Mouse (Mus musculus): Measurements from ENCODE around the gene Cyp3a11. TPM values are rescaled to one million over a fixed set of nuclear protein-coding genes. Genes with fewer than 3 reads are reported as not detected.
"Not testable (repeated sequence)": the region's sequence is repeated elsewhere in the genome, so short reads cannot be mapped to it uniquely, and the experiment has no call there.

Gene Cyp3a11
- polyA plus RNA-seq (2015; fragmentation: Nextera tagmentation; extraction: Ambion mirVana) = not detected in 2 replicates

- ATAC-seq (ENCODE audit: insufficient number of reproducible peaks, low FRiP score, low TSS enrichment, low read depth) = no peak
- 73% methylated on average over 3 of the region's 3 CpGs for WGBS
- no peaks in the 10 kb centered on the region for H3K27me3 ChIP-seq
- H3K9ac ChIP-seq = no peak within 1 kb of the TSS
- no peak within 1 kb of the TSS for H3K4me2 ChIP-seq (replicated peaks)
- no peak within 1 kb of the TSS for H3K4me3 ChIP-seq (replicated peaks)
- H3K36me3 ChIP-seq = no peaks in the 10 kb centered on the region
- H3K9me3 ChIP-seq (replicated peaks) = peaks cover 4% of the 10 kb centered on the region; the same call in 1 of the 2 replicates
- H3K27ac ChIP-seq (replicated peaks) = no peak within 1 kb of the TSS
- no peaks in the 10 kb centered on the region for H3K4me1 ChIP-seq
Observed at GRCm38 (mm10) chr5:145879688-145880087, at the start of gene Cyp3a11. Gene Cyp3a11 (minus strand): TSS chr5:145879964.

GRCm38 (mm10) chr5:145912912-145913311 is 33.1 kb upstream of the Cyp3a11 start:
- no peak overlapping the region for H3K4me2 ChIP-seq (replicated peaks)
- H3K4me1 ChIP-seq = no peaks in the 10 kb centered on the region
- H3K9ac ChIP-seq = no peak overlapping the region
- 0 out of 2 replicates have a peak, but pooled peaks cover 13% of the 10 kb centered on the region for H3K9me3 ChIP-seq (replicated peaks)
- ATAC-seq (ENCODE audit: insufficient number of reproducible peaks, low FRiP score, low TSS enrichment, low read depth) = no peak
- no peak overlapping the region for H3K27ac ChIP-seq (replicated peaks)
- no peaks in the 10 kb centered on the region for H3K36me3 ChIP-seq
- no peaks in the 10 kb centered on the region for H3K27me3 ChIP-seq
- no peak overlapping the region for H3K4me3 ChIP-seq (replicated peaks)

- H3K4me1 ChIP-seq = no peaks in the 10 kb centered on the region
- no peaks in the 10 kb centered on the region for H3K27me3 ChIP-seq
- ATAC-seq (ENCODE audit: insufficient number of reproducible peaks, low FRiP score, low TSS enrichment, low read depth) = no peak
- no peak overlapping the region for H3K9ac ChIP-seq
- 0 out of 2 replicates have a peak, but pooled peaks cover 15% of the 10 kb centered on the region for H3K9me3 ChIP-seq (replicated peaks)
- no peak overlapping the region for H3K4me2 ChIP-seq (replicated peaks)
- no peak overlapping the region for H3K27ac ChIP-seq (replicated peaks)
- no peaks in the 10 kb centered on the region for H3K36me3 ChIP-seq
- no peak overlapping the region for H3K4me3 ChIP-seq (replicated peaks)
Observed at GRCm38 (mm10) chr5:145911781-145912180, 32.0 kb upstream of the Cyp3a11 start.

- H3K4me3 ChIP-seq (replicated peaks); H3K9ac ChIP-seq; H3K4me1 ChIP-seq; H3K36me3 ChIP-seq; ATAC-seq (ENCODE audit: insufficient number of reproducible peaks, low FRiP score, low TSS enrichment, low read depth); H3K27ac ChIP-seq (replicated peaks); H3K27me3 ChIP-seq; H3K4me2 ChIP-seq (replicated peaks): not testable (repeated sequence)
- 0 out of 2 replicates have a peak, but pooled peaks cover 19% of the 10 kb centered on the region for H3K9me3 ChIP-seq (replicated peaks)
- WGBS = 78% methylated on average over 2 of the region's 2 CpGs
Observed at GRCm38 (mm10) chr5:145906937-145907336, 27.2 kb upstream of the Cyp3a11 start.

- H3K4me3 ChIP-seq (replicated peaks) = no peak overlapping the region
- 0 out of 2 replicates have a peak, but pooled peaks cover 19% of the 10 kb centered on the region for H3K9me3 ChIP-seq (replicated peaks)
- ATAC-seq (ENCODE audit: insufficient number of reproducible peaks, low FRiP score, low TSS enrichment, low read depth) = no peak
- H3K4me1 ChIP-seq = no peaks in the 10 kb centered on the region
- no peak overlapping the region for H3K27ac ChIP-seq (replicated peaks)
- 88% methylated on average over 1 of the region's 1 CpGs for WGBS
- H3K36me3 ChIP-seq = no peaks in the 10 kb centered on the region
- H3K4me2 ChIP-seq (replicated peaks) = no peak overlapping the region
- no peaks in the 10 kb centered on the region for H3K27me3 ChIP-seq
- H3K9ac ChIP-seq = no peak overlapping the region
Observed at GRCm38 (mm10) chr5:145904535-145904934, 24.8 kb upstream of the Cyp3a11 start.

- no peak overlapping the region for H3K4me3 ChIP-seq (replicated peaks)
- no peak overlapping the region for H3K9ac ChIP-seq
- H3K27ac ChIP-seq (replicated peaks) = no peak overlapping the region
- ATAC-seq (ENCODE audit: insufficient number of reproducible peaks, low FRiP score, low TSS enrichment, low read depth) = no peak
- no peaks in the 10 kb centered on the region for H3K36me3 ChIP-seq
- H3K4me2 ChIP-seq (replicated peaks) = no peak overlapping the region
- H3K4me1 ChIP-seq = no peaks in the 10 kb centered on the region
- 0 out of 2 replicates have a peak, but pooled peaks cover 16% of the 10 kb centered on the region for H3K9me3 ChIP-seq (replicated peaks)
- no peaks in the 10 kb centered on the region for H3K27me3 ChIP-seq
- WGBS = 84% methylated on average over 1 of the region's 1 CpGs
Observed at GRCm38 (mm10) chr5:145903349-145903748, 23.6 kb upstream of the Cyp3a11 start.

- Histone ChIP-seq H3K4me3 (replicated peaks) (no peak overlapping the region), H3K27ac (replicated peaks) (no peak overlapping the region), H3K36me3 (no peaks in the 10 kb centered on the region), H3K9me3 (replicated peaks) (0 out of 2 replicates have a peak, but pooled peaks cover 8% of the 10 kb centered on the region), H3K9ac (no peak overlapping the region), H3K4me1 (no peaks in the 10 kb centered on the region), H3K4me2 (replicated peaks) (no peak overlapping the region), H3K27me3 (no peaks in the 10 kb centered on the region)
- no peak for ATAC-seq (ENCODE audit: insufficient number of reproducible peaks, low FRiP score, low TSS enrichment, low read depth)
- WGBS = 42% methylated on average over 2 of the region's 2 CpGs
Observed at GRCm38 (mm10) chr5:145900436-145900990, 20.7 kb upstream of the Cyp3a11 start.

- no peak overlapping the region for H3K9ac ChIP-seq
- no peaks in the 10 kb centered on the region for H3K36me3 ChIP-seq
- 0 out of 2 replicates have a peak, but pooled peaks cover 3% of the 10 kb centered on the region for H3K9me3 ChIP-seq (replicated peaks)
- H3K4me3 ChIP-seq (replicated peaks) = no peak overlapping the region
- no peak overlapping the region for H3K27ac ChIP-seq (replicated peaks)
- no peaks in the 10 kb centered on the region for H3K27me3 ChIP-seq
- WGBS = 67% methylated on average over 1 of the region's 1 CpGs
- H3K4me1 ChIP-seq = no peaks in the 10 kb centered on the region
- no peak overlapping the region for H3K4me2 ChIP-seq (replicated peaks)
- ATAC-seq (ENCODE audit: insufficient number of reproducible peaks, low FRiP score, low TSS enrichment, low read depth) = no peak
Observed at GRCm38 (mm10) chr5:145897271-145897670, 17.5 kb upstream of the Cyp3a11 start.

- peaks cover 6% of the 10 kb centered on the region; the same call in 1 of the 2 replicates for H3K9me3 ChIP-seq (replicated peaks)
- ATAC-seq (ENCODE audit: insufficient number of reproducible peaks, low FRiP score, low TSS enrichment, low read depth) = no peak
- no peak overlapping the region for H3K27ac ChIP-seq (replicated peaks)
Observed at GRCm38 (mm10) chr5:145881207-145881606, 1.4 kb upstream of the Cyp3a11 start.

GRCm38 (mm10) chr5:145867433-145867832 is 12.3 kb downstream of the Cyp3a11 start:
- not testable (repeated sequence) for H3K9me3 ChIP-seq (replicated peaks)

More at GRCm38 (mm10) chr5:145881207-145881606, 1.4 kb upstream of the Cyp3a11 start:
- H3K9ac ChIP-seq = no peak overlapping the region
- no peaks in the 10 kb centered on the region for H3K36me3 ChIP-seq
- H3K27me3 ChIP-seq = no peaks in the 10 kb centered on the region
- H3K4me2 ChIP-seq (replicated peaks) = no peak overlapping the region
- H3K4me3 ChIP-seq (replicated peaks) = no peak overlapping the region
- no peaks in the 10 kb centered on the region for H3K4me1 ChIP-seq

GRCm38 (mm10) chr5:145805796-145806195 is 74.0 kb downstream of the Cyp3a11 start, which contains the start of gene Cyp3a44:
Gene Cyp3a44 (minus strand): TSS chr5:145805874.
- WGBS = 73% methylated on average over 2 of the region's 2 CpGs
- H3K4me2 ChIP-seq (replicated peaks); H3K27me3 ChIP-seq; H3K4me3 ChIP-seq (replicated peaks); H3K9ac ChIP-seq; H3K27ac ChIP-seq (replicated peaks); H3K36me3 ChIP-seq; H3K4me1 ChIP-seq; ATAC-seq (ENCODE audit: insufficient number of reproducible peaks, low FRiP score, low TSS enrichment, low read depth); H3K9me3 ChIP-seq (replicated peaks): not testable (repeated sequence)

More at GRCm38 (mm10) chr5:145867433-145867832, 12.3 kb downstream of the Cyp3a11 start:
- ATAC-seq (ENCODE audit: insufficient number of reproducible peaks, low FRiP score, low TSS enrichment, low read depth); H3K4me3 ChIP-seq (replicated peaks); H3K9ac ChIP-seq; H3K36me3 ChIP-seq; H3K4me2 ChIP-seq (replicated peaks); H3K27ac ChIP-seq (replicated peaks); H3K27me3 ChIP-seq; H3K4me1 ChIP-seq: not testable (repeated sequence)

Measured in embryonic facial prominence, embryonic 15.5 days (tissue).